Mouse (Mus musculus) gastrocnemius, postnatal 25 days (tissue): ENCODE measurements around the gene Prm1. TPM values are rescaled to one million over a fixed set of nuclear protein-coding genes. Genes with fewer than 3 reads are reported as not detected.

Source experiments
- total RNA-seq, 2 experiments: library from RNA; stranded (reverse); gene quantifications; 1 replicate in 1 of 2; 2 replicates in 1 of 2; pipeline ENCODE4 v1.2.3; 2021

Prm1 gene
- total RNA-seq, 2 experiments from 2014 or later = not detected

Other genes starting within 250 kb of the Prm1 start
- 1 to 10 TPM in 1 of 2 experiments, under 1 TPM in 1; 0.51 to 2.4 TPM for gene Socs1, start 20.3 kb downstream of the Prm1 start, total RNA-seq
- gene Tnp2, start 17.2 kb downstream of the Prm1 start, total RNA-seq = not detected
- gene Prm3, start 14.9 kb downstream of the Prm1 start, total RNA-seq = not detected
- not detected for gene Prm2, start 9.7 kb downstream of the Prm1 start, total RNA-seq
- gene Gm11172, start 7.1 kb upstream of the Prm1 start, total RNA-seq = not detected
- 1 to 10 TPM; 2.8 to 3.5 TPM for gene Rmi2, start 29.2 kb upstream of the Prm1 start, total RNA-seq